Mouse (Mus musculus) induced T-regulatory cell, adult 2 months (primary cell): Measurements from ENCODE around the gene B130006D01Rik.
"Not testable (repeated sequence)": the region's sequence is repeated elsewhere in the genome, so short reads cannot be mapped to it uniquely, and the experiment has no call there.

Experiments
- DNase-seq: peaks from one replicate; pipeline ENCODE4 v3.0.0-alpha.2; 2012; ENCODE audit warnings: low read depth

Gene B130006D01Rik

DNA sequence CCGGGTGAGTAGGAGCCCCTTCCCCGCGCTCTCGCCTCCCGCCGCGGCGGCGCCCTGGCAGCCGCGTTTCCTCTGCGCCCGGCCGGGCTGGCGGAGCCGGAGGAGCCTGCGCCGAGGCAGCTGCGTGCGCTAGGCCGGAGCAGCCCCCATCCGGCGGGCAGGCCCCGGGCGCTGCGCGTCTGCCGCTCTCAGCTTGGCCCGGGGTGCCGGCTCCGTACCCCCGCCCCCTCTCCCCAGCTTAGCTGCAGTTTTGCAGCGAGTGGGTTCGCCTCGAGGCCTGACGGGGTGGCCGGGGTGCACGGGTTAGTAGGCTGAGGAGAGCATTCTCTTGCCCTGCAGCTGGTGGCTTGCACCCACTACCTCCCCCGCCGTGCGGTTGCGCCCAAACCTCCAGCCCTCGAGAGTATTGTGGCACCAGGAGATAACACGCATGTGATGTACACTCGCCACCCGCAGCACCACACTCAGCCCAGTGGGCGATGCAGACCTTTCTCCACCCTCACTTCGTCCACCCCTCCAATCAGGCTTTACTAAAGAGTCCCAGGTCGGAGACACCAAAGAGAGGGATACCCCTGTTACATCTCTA lies 10.1 kb upstream of the B130006D01Rik start:
- DNase-seq = peak; percentile 72

DNA sequence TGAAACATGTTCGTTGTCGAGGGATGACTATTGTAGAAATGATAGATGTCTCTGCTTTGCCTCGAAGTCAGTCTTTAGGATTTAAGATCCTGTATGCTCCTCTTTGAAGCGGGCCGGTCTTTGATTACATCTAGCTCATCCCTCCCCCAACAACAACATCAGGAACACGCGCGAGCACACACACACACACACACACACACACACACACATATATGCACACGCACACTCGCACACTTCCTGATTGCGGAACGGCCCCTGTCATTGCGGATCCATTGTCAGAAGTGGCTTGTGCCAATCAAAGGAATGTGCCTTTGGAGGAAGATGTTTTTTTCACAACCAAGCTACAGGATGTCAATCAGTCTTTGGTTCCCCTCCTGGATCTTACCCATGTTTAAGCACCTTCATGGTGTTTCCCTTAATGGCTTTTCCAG lies 9.6 kb upstream of the B130006D01Rik start:
- DNase-seq = no peak

DNA sequence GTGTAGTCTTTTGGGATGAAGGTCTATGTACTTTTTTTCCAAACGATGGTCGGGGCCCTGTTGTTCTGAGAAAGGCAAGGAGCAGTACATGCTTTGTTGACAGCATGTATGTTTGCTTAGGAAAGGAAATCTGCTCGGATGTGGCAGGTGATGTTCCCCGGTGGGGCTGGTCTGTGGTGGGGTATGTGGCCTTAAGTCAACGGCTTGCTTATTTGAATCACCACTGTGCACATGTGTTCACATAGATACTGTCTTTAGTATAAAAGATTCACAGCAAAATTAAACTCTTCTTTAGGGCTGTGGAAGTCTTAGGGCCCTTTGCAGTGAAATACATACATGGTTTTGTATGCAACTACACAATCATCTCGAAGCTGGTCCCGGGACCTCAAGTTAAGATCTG lies 9.0 kb upstream of the B130006D01Rik start:
- peak; percentile 56 for DNase-seq

- no peak for DNase-seq
These were observed 7.3 kb upstream of the B130006D01Rik start for GRCm38 (mm10) chr11:95716136-95716535.

GRCm38 (mm10) chr11:95719356-95719755 lies 4.0 kb upstream of the B130006D01Rik start:
- DNase-seq = no peak

GRCm38 (mm10) chr11:95724466-95724865 lies 1.1 kb downstream of the B130006D01Rik start:
- DNase-seq = no peak

GRCm38 (mm10) chr11:95726156-95726555 lies 2.8 kb downstream of the B130006D01Rik start:
- no peak for DNase-seq

GRCm38 (mm10) chr11:95727947-95728346 lies 4.6 kb downstream of the B130006D01Rik start:
- DNase-seq = no peak

DNA sequence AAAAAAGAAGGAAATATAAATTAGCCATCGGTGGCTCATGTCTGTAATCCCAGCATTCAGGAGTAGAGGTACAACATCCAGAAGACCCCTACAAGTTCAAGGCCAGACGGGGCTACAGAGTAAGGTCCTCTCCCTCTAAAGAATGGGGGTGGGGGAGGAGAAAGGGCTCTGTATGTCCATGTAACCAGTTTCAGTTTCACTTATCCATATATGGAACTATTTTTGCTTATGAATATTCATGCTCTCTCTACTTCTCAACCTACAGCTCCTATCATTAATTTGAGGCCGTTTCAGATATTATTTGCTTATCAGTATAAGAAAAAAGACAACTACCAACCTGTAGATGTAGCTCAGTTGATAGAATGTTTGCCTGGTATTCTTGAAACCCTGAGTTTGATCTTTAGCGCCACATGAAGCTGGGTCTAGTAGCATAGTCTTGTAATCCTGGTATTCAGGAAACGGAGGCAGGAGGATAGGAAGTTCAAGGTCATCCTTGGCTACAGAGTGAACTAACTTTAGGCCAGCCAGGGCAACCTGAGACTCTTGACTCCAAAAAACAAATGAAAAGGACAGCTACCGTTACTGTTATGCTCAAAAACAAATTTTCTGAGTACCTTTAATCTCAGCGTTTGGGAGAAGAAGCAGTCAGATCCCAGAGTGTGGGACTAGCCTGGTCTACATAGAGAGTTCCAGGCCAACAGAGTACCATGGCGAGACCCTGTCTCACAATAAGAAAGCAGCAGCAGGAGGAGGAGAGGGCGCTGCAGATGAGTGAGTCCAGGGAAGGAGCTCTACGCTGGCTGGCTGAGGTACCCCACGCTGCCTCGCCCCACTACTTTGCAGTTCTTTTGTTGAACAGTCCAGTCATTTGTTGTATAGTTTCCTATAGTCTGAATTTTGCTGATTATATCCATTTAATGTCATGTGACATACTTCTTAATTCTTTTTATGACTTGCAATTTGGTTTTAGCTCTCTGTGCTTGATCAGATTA lies 5.8 kb downstream of the B130006D01Rik start:
- peak; percentile 62 for DNase-seq

DNA sequence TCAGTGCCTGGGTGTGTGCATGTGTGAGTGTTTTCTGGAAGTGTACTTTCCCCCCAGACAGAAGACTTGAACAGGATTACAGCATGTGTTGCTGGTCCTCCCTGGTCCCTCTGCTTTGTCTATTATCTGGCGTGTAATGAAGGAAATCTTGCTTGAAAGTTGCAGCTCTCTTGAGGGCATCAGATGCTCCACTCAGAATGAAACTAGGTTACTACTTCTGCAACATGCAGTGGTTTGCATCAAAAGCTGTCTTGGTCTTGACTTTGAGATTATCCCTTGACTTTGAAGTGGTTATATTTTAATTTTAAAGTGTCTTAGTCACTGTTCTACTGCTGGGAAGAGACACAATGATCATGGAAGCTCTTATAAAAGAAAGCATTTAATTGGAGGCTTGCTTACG lies 11.1 kb downstream of the B130006D01Rik start:
- peak; percentile 30 for DNase-seq

GRCm38 (mm10) chr11:95737811-95738210 lies 14.4 kb downstream of the B130006D01Rik start:
- DNase-seq = no peak

- DNase-seq = no peak
These were observed 21.1 kb downstream of the B130006D01Rik start for GRCm38 (mm10) chr11:95744521-95744920.

DNA sequence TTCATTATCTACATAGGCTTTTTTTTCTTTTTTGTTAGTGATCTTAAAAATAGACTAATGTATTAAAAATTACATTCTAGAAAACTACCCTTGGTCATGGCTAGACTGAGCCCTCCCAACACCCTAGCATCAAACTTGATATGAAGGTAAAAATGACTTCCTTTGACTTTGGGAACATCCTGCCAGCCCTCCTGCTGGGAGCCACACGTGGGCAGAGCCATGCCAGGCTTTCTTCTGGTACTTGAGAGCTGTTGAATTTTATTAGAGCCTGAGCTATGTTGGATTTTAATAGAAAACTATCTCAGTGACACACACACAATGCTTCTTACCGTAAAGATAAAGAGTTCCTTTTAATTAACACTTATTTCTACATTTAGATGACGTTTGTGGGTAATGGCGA lies 23.4 kb downstream of the B130006D01Rik start:
- no peak for DNase-seq

DNA sequence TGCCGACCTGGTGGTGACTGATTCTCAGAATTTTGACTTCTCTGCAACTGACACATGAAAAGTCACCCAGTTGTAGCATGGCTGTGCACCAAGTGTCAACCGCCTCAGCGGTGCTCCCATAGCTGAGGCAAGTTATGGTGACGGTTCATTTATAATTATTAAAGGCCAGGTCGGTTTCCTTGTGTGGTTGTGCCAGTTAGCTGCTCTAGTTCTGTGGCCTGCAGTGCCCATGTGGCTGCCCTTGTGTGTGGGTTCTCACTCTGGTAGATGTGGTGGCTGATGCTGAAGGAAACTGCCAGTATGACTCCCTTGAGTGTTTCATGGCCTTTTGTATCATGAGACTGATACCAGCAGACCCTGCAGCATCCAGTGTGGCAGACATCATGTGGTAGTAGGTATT lies 24.9 kb downstream of the B130006D01Rik start:
- no peak for DNase-seq

GRCm38 (mm10) chr11:95749619-95750018 lies 26.2 kb downstream of the B130006D01Rik start:
- no peak for DNase-seq

DNA sequence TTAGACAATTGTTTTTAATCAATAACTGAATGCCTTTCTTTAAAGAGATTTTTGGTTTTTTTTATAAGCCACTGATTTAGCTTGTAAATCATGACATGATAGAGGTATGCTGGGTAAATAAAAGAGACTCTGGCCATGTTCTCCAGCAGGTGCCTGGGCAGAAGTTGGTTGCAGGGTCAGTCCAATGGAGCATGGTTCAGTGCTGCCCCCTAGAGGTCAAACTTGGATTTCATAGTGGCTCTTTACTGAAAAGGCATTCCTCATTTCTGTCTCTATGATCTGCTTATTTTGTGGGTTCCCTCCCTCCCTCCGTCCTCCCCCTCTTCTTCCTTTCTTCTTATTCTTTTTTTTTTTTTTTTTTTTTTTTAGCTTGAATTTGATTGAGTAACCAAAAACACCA lies 27.6 kb downstream of the B130006D01Rik start:
- peak; percentile 86 for DNase-seq

DNA sequence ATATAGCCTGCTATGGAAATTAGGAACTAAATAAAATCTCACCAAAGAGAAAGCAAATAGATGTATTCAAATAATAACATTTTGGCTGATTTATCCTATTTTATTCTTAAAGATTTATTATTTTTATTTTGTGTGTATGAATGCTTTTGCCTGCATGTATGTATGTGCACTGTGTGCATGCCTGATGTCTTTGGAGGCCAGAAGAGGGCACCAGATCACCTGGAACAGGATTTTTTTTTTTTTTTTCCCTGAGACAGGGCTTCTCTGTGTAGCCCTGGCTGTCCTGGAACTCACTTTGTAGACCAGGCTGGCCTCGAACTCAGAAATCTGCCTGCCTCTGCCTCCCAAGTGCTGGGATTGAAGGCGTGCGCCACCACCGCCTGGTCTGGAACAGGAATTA lies 31.8 kb downstream of the B130006D01Rik start:
- not testable (repeated sequence) for DNase-seq

DNA sequence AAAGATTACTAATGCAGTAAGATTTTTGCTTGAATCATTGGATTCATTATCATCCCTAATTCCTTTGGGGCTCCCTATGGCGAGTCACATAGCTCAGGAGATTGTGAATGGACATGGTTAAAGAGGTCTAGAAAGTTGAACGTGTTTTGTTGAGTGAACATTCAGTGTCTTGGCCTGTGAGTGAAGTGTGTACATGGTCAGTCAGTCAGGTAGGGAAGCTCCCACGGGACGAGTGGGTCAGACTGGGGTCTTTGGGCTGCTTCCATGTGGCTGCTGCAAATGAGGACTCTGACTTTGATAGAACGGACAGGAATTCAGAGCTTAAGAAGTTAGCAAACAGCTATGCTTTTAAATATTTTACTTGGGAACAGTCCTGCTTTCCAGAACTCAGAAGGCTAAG lies 37.1 kb downstream of the B130006D01Rik start:
- DNase-seq = no peak

- DNase-seq = no peak
These were observed 39.6 kb downstream of the B130006D01Rik start for GRCm38 (mm10) chr11:95762996-95763395.

DNA sequence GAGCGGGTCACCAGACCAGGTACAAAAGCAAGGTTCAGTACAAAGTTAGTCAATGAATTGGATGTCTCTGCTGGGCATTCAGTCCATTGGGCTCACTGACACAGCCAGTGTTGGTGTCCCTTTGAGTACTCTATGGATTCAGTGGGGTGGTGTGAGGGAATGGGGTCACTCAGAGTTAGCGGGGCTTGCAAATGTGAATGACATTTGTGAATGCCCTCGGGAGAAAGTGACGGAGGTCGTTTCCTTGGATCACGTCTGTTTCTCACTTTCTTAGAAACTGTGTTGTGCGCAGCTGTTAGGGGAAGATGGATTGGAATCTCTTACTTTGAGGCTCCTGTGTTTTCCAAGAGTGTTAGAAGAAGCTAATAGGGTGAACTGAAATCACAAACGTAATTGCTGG lies 41.4 kb downstream of the B130006D01Rik start:
- DNase-seq = no peak

- DNase-seq = no peak
These were observed 41.9 kb downstream of the B130006D01Rik start for GRCm38 (mm10) chr11:95765334-95765733.

DNA sequence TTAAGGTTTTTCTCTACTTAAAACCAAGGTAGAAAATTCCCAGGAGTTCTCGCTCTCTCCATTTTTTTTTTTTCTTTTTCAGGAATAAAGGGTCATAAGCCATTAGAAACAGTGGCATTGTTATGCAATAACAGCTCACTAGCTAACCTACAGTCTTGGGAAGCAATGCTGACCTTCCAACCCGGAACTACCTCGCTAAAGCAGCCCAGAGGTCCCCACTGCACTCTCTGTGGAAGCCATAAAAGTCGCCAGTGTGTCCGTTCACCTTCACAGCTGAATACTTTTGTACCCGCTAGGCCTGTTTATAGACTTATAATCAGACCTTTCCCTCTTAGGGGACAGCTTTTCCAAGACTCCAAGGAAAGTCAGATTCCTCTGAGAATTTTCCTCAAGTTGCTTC lies 44.9 kb downstream of the B130006D01Rik start:
- no peak for DNase-seq

- DNase-seq = no peak
These were observed 45.8 kb downstream of the B130006D01Rik start for GRCm38 (mm10) chr11:95769208-95769607.
